8 mouse cellular contexts compared by ENCODE assay signal in the genomic region with DNA sequence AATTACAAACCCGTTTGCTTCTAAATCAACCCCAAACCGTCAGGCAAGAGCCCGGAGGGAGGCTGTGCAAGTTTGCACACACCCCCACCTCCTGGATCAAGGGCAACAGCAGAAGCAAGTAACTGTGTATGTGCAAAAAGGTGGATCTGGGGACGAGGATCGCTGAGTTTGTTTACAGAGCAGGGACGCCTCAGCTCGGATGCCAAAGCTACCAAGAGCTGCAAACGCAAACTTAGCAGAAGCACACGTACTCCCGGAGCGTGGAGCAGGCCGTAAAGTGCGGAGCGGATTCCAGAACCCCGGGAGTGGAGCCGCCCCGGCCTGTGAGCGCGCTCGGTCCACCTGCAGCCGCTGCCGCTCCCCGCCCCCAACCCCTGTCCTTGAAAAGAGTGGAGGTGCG. TPM values are rescaled to one million over a fixed set of nuclear protein-coding genes. Genes with fewer than 3 reads are reported as not detected.
A peak's percentile ranks its signal among the peaks of the same experiment; 100 is the strongest.
DNase-seq lines count a peak whose midpoint lies in the region; ATAC-seq lines count a peak whose summit lies in the region.

No protein-coding gene starts in this region.

- intact Hi-C loops in gastrocnemius, postnatal 14 days (cut with DNase I; ENCODE audit: low total_unique reads): no loop called here
- intact Hi-C loops in left cerebral cortex, postnatal 10 days (cut with DNase I): loop anchor here (5.0 to 10.0 kb wide), 4 partner anchors 507 to 1087 kb away; no protein-coding TSS in a partner anchor

- DNase-seq in adrenal gland, adult (ENCODE audit: inconsistent age in 2 of 2, low spot score in 1 of 2): peak; percentile 94 to 98
- peak; percentile 97 for DNase-seq in embryo, embryonic 10.5 days (ENCODE audit: low spot score)
- peak; percentile 94 for DNase-seq in gastrocnemius, postnatal 14 days
- DNase-seq in left cerebral cortex, postnatal 10 days (ENCODE audit: extremely low spot score in 1 of 2, low spot score in 2 of 2): peak; percentile 94
- peak; percentile 91 to 93 for DNase-seq in right cerebral cortex, postnatal 36 days (ENCODE audit: low spot score in 2 of 2)
- peak; percentile 96 for DNase-seq in yolk sac, embryonic 10.5 days (ENCODE audit: low spot score)

- peak; percentile 61 for ATAC-seq in inflammation-experienced regulatory T-cells, adult 6 months
- ATAC-seq in megakaryocyte-erythroid progenitor cell, adult 5-6 weeks (replicated peaks; ENCODE audit: low FRiP score, low TSS enrichment, poor library complexity, severe bottlenecking): peak; percentile 64

RNA-seq across cellular contexts. Expression of gene Cited2, which starts 0.9 kb away (rescaled TPM):
- total RNA-seq in gastrocnemius, postnatal 14 days (2021): 10 to 100 TPM; 26.3 to 39.9 TPM
- 1 to 10 TPM; 5.5 to 8.0 (median 7.7) TPM for polyA plus RNA-seq in inflammation-experienced regulatory T-cells, adult 6 months (2017; shearing (Covaris generic))
- 10 to 100 TPM; 30.4 to 36.4 TPM for total RNA-seq in left cerebral cortex, postnatal 10 days (2021)
- 10.1 and 13.7 TPM in 2 replicates for total RNA-seq in megakaryocyte-erythroid progenitor cell, adult 5-6 weeks (2014; fragmentation: Nextera tagmentation)
- 10.1 and 36.8 TPM in 2 replicates for total RNA-seq in megakaryocyte-erythroid progenitor cell, adult 5-6 weeks (2017)

Comparison
In these comparisons a context has a peak if more than half of its experiments do, and no peak if none do; other contexts are left out.
1. Peak in every context shown above with its lines: DNase-seq and ATAC-seq.